Mouse (Mus musculus): ENCODE data around the gene Gm42715. TPM values are rescaled to one million over a fixed set of nuclear protein-coding genes. Genes with fewer than 3 reads are reported as not detected.

The Gm42715 gene
- polyA plus RNA-seq, 1 experiment from 2014 or later, result 8.7 TPM

- WGBS, result under 1% methylated on average over 70 of the region's 93 CpGs
- peak overlapping the region; percentile 93 for H3K9ac ChIP-seq (ENCODE audit: low read length)
- peak overlapping the region; percentile 71 for H3K4me2 ChIP-seq (ENCODE audit: low read depth, low read length)
- H3K36me3 ChIP-seq (ENCODE audit: control insufficient read depth, insufficient read depth), result peaks cover 17% of the 10 kb centered on the region
- H3K4me3 ChIP-seq (ENCODE audit: low read length), result peak overlapping the region; percentile 89
- peak overlapping the region; percentile 99 for H3K27ac ChIP-seq (ENCODE audit: low read length)
- peaks cover 17% of the 10 kb centered on the region for H3K4me1 ChIP-seq (ENCODE audit: control insufficient read depth, insufficient read depth, low read length)
- no peaks in the 10 kb centered on the region for H3K27me3 ChIP-seq (ENCODE audit: control insufficient read depth, insufficient read depth, low read length)
- peak; percentile 86 for ATAC-seq (replicated peaks; ENCODE audit: extremely low read depth, insufficient read depth, low FRiP score)
- no peaks in the 10 kb centered on the region for H3K9me3 ChIP-seq (replicated peaks; ENCODE audit: control insufficient read depth, low read length)
Measured at GRCm38 (mm10) chr7:127512231-127513015, 7.0 kb upstream of the Gm42715 start.

GRCm38 (mm10) chr7:127513016-127513390 is 6.4 kb upstream of the Gm42715 start:
- H3K36me3 ChIP-seq (ENCODE audit: control insufficient read depth, insufficient read depth), result peaks cover 22% of the 10 kb centered on the region
- peak overlapping the region; percentile 93 for H3K9ac ChIP-seq (ENCODE audit: low read length)
- ATAC-seq (replicated peaks; ENCODE audit: extremely low read depth, insufficient read depth, low FRiP score), result no peak
- H3K4me2 ChIP-seq (ENCODE audit: low read depth, low read length), result peak overlapping the region; percentile 68
- H3K27me3 ChIP-seq (ENCODE audit: control insufficient read depth, insufficient read depth, low read length), result no peaks in the 10 kb centered on the region
- H3K27ac ChIP-seq (ENCODE audit: low read length), result peak overlapping the region; percentile 99
- no peaks in the 10 kb centered on the region for H3K9me3 ChIP-seq (replicated peaks; ENCODE audit: control insufficient read depth, low read length)
- peak overlapping the region; percentile 89 for H3K4me3 ChIP-seq (ENCODE audit: low read length)
- peaks cover 17% of the 10 kb centered on the region for H3K4me1 ChIP-seq (ENCODE audit: control insufficient read depth, insufficient read depth, low read length)
- WGBS, result 35% methylated on average over 8 of the region's 8 CpGs

DNA sequence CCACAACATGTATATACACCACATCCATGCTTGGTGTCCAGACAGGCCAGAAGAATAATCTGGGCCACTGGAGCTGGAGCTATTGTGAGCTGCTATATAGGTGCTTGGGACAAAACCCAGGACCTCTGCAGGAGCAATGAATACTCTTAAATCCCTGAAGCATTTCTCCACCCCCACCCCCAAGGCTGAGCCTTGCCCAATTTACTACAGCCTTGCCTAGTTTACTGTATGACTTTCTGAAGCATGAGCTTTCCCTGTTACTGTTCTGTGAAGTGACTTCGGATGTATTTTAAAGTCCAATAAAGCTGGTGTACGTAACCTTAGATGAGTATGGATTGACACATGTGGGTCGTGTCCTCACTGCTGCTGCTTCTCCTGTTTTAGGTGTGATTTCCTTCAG is 5.6 kb upstream of the Gm42715 start:
- no peak overlapping the region; the same call in 1 of the 2 replicates for H3K27ac ChIP-seq (ENCODE audit: low read length)
- peaks cover 17% of the 10 kb centered on the region for H3K4me1 ChIP-seq (ENCODE audit: control insufficient read depth, insufficient read depth, low read length)
- H3K27me3 ChIP-seq (ENCODE audit: control insufficient read depth, insufficient read depth, low read length), result no peaks in the 10 kb centered on the region
- peak overlapping the region; percentile 89; the same call in 1 of the 2 replicates for H3K4me3 ChIP-seq (ENCODE audit: low read length)
- peak overlapping the region; percentile 68 for H3K4me2 ChIP-seq (ENCODE audit: low read depth, low read length)
- no peak for ATAC-seq (replicated peaks; ENCODE audit: extremely low read depth, insufficient read depth, low FRiP score)
- H3K9me3 ChIP-seq (replicated peaks; ENCODE audit: control insufficient read depth, low read length), result no peaks in the 10 kb centered on the region
- H3K9ac ChIP-seq (ENCODE audit: low read length), result no peak overlapping the region; the same call in 1 of the 2 replicates
- H3K36me3 ChIP-seq (ENCODE audit: control insufficient read depth, insufficient read depth), result peaks cover 26% of the 10 kb centered on the region
- 85% methylated on average over 3 of the region's 3 CpGs for WGBS

GRCm38 (mm10) chr7:127515846-127516245 is 3.5 kb upstream of the Gm42715 start:
- Histone ChIP-seq H3K9me3 (replicated peaks; ENCODE audit: control insufficient read depth, low read length) (no peaks in the 10 kb centered on the region), H3K4me1 (ENCODE audit: control insufficient read depth, insufficient read depth, low read length) (peaks cover 17% of the 10 kb centered on the region), H3K27ac (ENCODE audit: low read length) (no peak overlapping the region), H3K36me3 (ENCODE audit: control insufficient read depth, insufficient read depth) (peaks cover 40% of the 10 kb centered on the region), H3K9ac (ENCODE audit: low read length) (no peak overlapping the region), H3K4me2 (ENCODE audit: low read depth, low read length) (no peak overlapping the region), H3K27me3 (ENCODE audit: control insufficient read depth, insufficient read depth, low read length) (no peaks in the 10 kb centered on the region), H3K4me3 (ENCODE audit: low read length) (no peak overlapping the region)
- ATAC-seq (replicated peaks; ENCODE audit: extremely low read depth, insufficient read depth, low FRiP score), result no peak
- 69% methylated on average over 7 of the region's 7 CpGs for WGBS

- no peak for ATAC-seq (replicated peaks; ENCODE audit: extremely low read depth, insufficient read depth, low FRiP score)
- no peak overlapping the region for H3K9ac ChIP-seq (ENCODE audit: low read length)
- no peaks in the 10 kb centered on the region for H3K9me3 ChIP-seq (replicated peaks; ENCODE audit: control insufficient read depth, low read length)
- no peaks in the 10 kb centered on the region for H3K27me3 ChIP-seq (ENCODE audit: control insufficient read depth, insufficient read depth, low read length)
- H3K36me3 ChIP-seq (ENCODE audit: control insufficient read depth, insufficient read depth), result peaks cover 45% of the 10 kb centered on the region
- H3K4me2 ChIP-seq (ENCODE audit: low read depth, low read length), result no peak overlapping the region
- H3K27ac ChIP-seq (ENCODE audit: low read length), result no peak overlapping the region
- 95% methylated on average over 6 of the region's 7 CpGs for WGBS
- peaks cover 16% of the 10 kb centered on the region for H3K4me1 ChIP-seq (ENCODE audit: control insufficient read depth, insufficient read depth, low read length)
- H3K4me3 ChIP-seq (ENCODE audit: low read length), result no peak overlapping the region
Measured at GRCm38 (mm10) chr7:127516344-127516743, 3.0 kb upstream of the Gm42715 start.

DNA sequence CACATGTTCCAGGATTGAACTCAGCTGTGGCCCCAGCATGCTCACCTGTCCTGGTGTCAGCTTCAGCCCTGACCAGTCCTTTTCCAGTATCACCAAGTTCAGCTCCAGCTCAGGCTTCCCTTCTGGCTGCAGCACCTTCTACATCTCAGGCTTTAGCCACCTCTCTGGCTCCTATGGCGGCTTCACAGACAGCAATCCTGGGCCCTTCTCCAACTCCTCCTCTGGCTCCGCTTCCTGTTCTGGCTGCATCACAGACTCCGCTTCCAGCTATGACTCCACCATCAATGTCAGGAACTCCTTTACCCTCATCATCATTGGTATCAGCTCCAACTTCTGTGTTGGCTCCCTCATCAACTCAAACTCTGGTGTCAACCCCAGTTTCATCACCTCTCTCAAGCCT is 22.3 kb downstream of the Gm42715 start:
- no peaks in the 10 kb centered on the region for H3K27me3 ChIP-seq (ENCODE audit: control insufficient read depth, insufficient read depth, low read length)
- no peak overlapping the region for H3K9ac ChIP-seq (ENCODE audit: low read length)
- H3K27ac ChIP-seq (ENCODE audit: low read length), result no peak overlapping the region
- H3K4me2 ChIP-seq (ENCODE audit: low read depth, low read length), result no peak overlapping the region
- no peak overlapping the region for H3K4me3 ChIP-seq (ENCODE audit: low read length)
- peaks cover 76% of the 10 kb centered on the region for H3K36me3 ChIP-seq (ENCODE audit: control insufficient read depth, insufficient read depth)
- H3K4me1 ChIP-seq (ENCODE audit: control insufficient read depth, insufficient read depth, low read length), result no peaks in the 10 kb centered on the region
- WGBS, result 87% methylated on average over 3 of the region's 3 CpGs
- ATAC-seq (replicated peaks; ENCODE audit: extremely low read depth, insufficient read depth, low FRiP score), result no peak
- H3K9me3 ChIP-seq (replicated peaks; ENCODE audit: control insufficient read depth, low read length), result no peaks in the 10 kb centered on the region

DNA sequence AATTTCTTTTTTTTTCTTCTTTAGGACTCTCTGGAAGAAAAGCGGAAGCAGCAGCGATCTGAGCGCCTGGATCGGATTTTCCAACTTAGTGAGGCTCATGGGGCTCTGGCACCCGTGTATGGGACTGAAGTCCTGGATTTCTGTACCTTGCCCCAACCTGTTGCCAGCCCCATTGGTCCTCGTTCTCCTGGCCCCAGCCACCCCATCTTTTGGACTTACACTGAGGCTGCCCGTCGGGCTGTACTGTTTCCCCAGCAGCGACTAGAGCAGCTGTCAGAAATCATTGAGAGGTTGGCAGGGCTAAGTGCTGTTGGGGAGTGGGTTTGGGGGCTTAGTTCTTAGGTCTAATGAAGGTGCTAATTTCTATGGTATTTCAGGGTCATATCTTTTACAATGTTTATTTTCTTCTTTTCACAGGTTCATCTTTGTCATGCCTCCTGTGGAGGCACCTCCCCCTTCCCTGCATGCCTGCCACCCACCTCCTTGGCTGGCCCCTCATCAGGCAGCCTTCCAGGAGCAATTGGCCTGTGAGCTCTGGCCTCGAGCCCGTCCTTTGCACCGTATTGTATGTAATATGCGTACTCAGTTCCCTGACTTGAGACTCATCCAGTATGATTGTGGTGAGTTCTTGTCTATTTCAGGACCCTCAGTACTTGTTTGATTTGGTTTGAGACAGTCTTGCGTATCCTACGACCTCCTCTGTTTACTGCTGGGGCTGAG is 29.9 kb downstream of the Gm42715 start:
- Histone ChIP-seq H3K27ac (ENCODE audit: low read length) (no peak overlapping the region), H3K9me3 (replicated peaks; ENCODE audit: control insufficient read depth, low read length) (no peaks in the 10 kb centered on the region), H3K27me3 (ENCODE audit: control insufficient read depth, insufficient read depth, low read length) (no peaks in the 10 kb centered on the region), H3K4me2 (ENCODE audit: low read depth, low read length) (no peak overlapping the region), H3K4me3 (ENCODE audit: low read length) (no peak overlapping the region), H3K36me3 (ENCODE audit: control insufficient read depth, insufficient read depth) (peaks cover 54% of the 10 kb centered on the region), H3K4me1 (ENCODE audit: control insufficient read depth, insufficient read depth, low read length) (peaks cover 4% of the 10 kb centered on the region; the same call in 1 of the 2 replicates), H3K9ac (ENCODE audit: low read length) (no peak overlapping the region)
- no peak for ATAC-seq (replicated peaks; ENCODE audit: extremely low read depth, insufficient read depth, low FRiP score)
- 78% methylated on average over 15 of the region's 15 CpGs for WGBS

DNA sequence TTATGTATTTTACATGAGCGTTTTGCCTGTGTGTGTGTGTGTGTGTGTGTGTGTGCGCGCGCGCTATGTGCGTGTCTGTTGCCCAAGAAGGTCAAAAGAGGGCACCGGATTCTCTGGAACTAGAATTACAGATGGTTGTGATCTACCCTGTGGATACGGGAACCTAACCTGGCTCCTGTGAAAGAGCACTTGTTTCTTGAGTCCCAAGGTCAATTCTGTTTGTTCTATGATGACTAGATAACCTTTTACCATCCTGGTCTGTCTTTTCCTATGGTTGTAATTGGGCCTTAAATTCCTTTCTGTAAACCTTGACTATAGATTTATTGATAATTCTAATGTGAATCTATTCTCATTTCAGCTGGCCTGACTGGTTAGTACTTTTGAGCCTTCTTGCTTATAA is 32.2 kb downstream of the Gm42715 start:
- Histone ChIP-seq H3K9me3 (replicated peaks; ENCODE audit: control insufficient read depth, low read length) (no peaks in the 10 kb centered on the region), H3K27me3 (ENCODE audit: control insufficient read depth, insufficient read depth, low read length) (no peaks in the 10 kb centered on the region), H3K27ac (ENCODE audit: low read length) (no peak overlapping the region), H3K4me2 (ENCODE audit: low read depth, low read length) (no peak overlapping the region), H3K4me1 (ENCODE audit: control insufficient read depth, insufficient read depth, low read length) (peaks cover 4% of the 10 kb centered on the region; the same call in 1 of the 2 replicates), H3K4me3 (ENCODE audit: low read length) (no peak overlapping the region), H3K9ac (ENCODE audit: low read length) (no peak overlapping the region), H3K36me3 (ENCODE audit: control insufficient read depth, insufficient read depth) (peaks cover 63% of the 10 kb centered on the region)
- ATAC-seq (replicated peaks; ENCODE audit: extremely low read depth, insufficient read depth, low FRiP score), result no peak
- 96% methylated on average over 8 of the region's 8 CpGs for WGBS

DNA sequence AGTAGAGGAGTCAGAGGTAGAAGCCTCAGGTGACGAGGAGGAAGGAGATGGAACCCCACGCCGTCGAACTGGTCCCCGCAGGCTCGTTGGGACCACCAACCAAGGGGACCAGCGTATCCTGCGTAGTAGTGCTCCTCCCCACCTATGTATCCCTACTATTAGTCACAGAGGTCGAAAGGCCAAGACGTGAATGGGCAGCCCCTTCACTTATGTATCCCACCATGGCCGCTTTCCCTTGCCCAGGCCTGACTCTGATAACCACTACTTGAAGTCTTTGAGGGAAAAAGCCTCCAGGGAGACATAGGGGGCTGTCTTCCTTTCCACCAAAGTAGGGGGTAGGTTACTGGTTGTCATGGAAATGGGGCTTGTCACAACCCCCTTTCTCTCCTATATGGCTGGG is 41.2 kb downstream of the Gm42715 start:
- peaks cover 12% of the 10 kb centered on the region for H3K4me1 ChIP-seq (ENCODE audit: control insufficient read depth, insufficient read depth, low read length)
- no peak overlapping the region for H3K4me2 ChIP-seq (ENCODE audit: low read depth, low read length)
- H3K27ac ChIP-seq (ENCODE audit: low read length), result no peak overlapping the region
- WGBS, result 96% methylated on average over 11 of the region's 11 CpGs
- H3K9me3 ChIP-seq (replicated peaks; ENCODE audit: control insufficient read depth, low read length), result no peaks in the 10 kb centered on the region
- no peak overlapping the region for H3K4me3 ChIP-seq (ENCODE audit: low read length)
- H3K36me3 ChIP-seq (ENCODE audit: control insufficient read depth, insufficient read depth), result peaks cover 57% of the 10 kb centered on the region
- ATAC-seq (replicated peaks; ENCODE audit: extremely low read depth, insufficient read depth, low FRiP score), result no peak
- H3K27me3 ChIP-seq (ENCODE audit: control insufficient read depth, insufficient read depth, low read length), result no peaks in the 10 kb centered on the region
- H3K9ac ChIP-seq (ENCODE audit: low read length), result no peak overlapping the region
